Mouse (Mus musculus) heart, embryonic 11.5 days (tissue): ENCODE data around the gene Prep. TPM values are rescaled to one million over a fixed set of nuclear protein-coding genes. Genes with fewer than 3 reads are reported as not detected.

Experiments
- ATAC-seq: fragments of 200-750 bp; cut with Nextera tagmentation; replicated peaks from 2 replicates; pipeline ENCODE4 v1.8.0; 2017; ENCODE audit warnings: moderate library complexity; ENCODE audit not compliant: insufficient number of reproducible peaks, low FRiP score, low TSS enrichment
- H3K27ac ChIP-seq: fragments of 300-500 bp; sonication (generic); 2 replicates; pipeline ENCODE4 v1.5.1; 2014; ENCODE audit warnings: mild to moderate bottlenecking, low read depth, low read length
- H3K27me3 ChIP-seq: fragments of 300-500 bp; sonication (generic); 2 replicates; pipeline ENCODE4 v1.6.1; 2014; ENCODE audit warnings: mild to moderate bottlenecking, low read length, mixed read lengths; ENCODE audit not compliant: control insufficient read depth, insufficient read depth
- H3K36me3 ChIP-seq: fragments of 300-500 bp; sonication (generic); 2 replicates; pipeline ENCODE4 v1.6.1; 2014; ENCODE audit warnings: mild to moderate bottlenecking, low read length, moderate library complexity, mixed read lengths; ENCODE audit not compliant: control insufficient read depth, insufficient read depth
- H3K4me1 ChIP-seq: fragments of 300-500 bp; sonication (generic); 2 replicates; pipeline ENCODE4 v1.6.1; 2014; ENCODE audit warnings: low read length; ENCODE audit not compliant: control insufficient read depth, insufficient read depth
- H3K4me2 ChIP-seq: fragments of 300-500 bp; sonication (generic); 2 replicates; pipeline ENCODE4 v1.6.1; 2014; ENCODE audit warnings: mild to moderate bottlenecking, moderate library complexity
- H3K4me3 ChIP-seq: fragments of 300-500 bp; sonication (generic); 2 replicates; pipeline ENCODE4 v1.5.1; 2014; ENCODE audit warnings: low read depth, low read length
- H3K9ac ChIP-seq: fragments of 300-500 bp; sonication (generic); 2 replicates; pipeline ENCODE4 v1.6.1; 2014; ENCODE audit warnings: mild to moderate bottlenecking, low read depth, low read length, moderate library complexity
- H3K9me3 ChIP-seq: fragments of 300-500 bp; sonication (generic); replicated peaks from 2 replicates; pipeline ENCODE4 v1.6.1; 2016; ENCODE audit warnings: low read length; ENCODE audit not compliant: control insufficient read depth
- WGBS: fragments of 180-500 bp; shearing (Covaris S2); extraction: QIAGEN DNeasy Blood & Tissue Kit; methylation state at CpG from one replicate; pipeline ENCODE4 v1.1.7; 2014; ENCODE audit not compliant: insufficient replicate concordance; 5-methylcytosine and 5-hydroxymethylcytosine counted together
- polyA plus RNA-seq: library from polyadenylated mRNA; unstranded; fragments of >200 nt; fragmentation: Nextera tagmentation; extraction: Ambion mirVana; gene quantifications from 2 replicates; pipeline ENCODE4 v1.2.1, GENCODE M21; 2014

Gene Prep
- polyA plus RNA-seq: 18.9 and 24.0 TPM in 2 replicates

DNA sequence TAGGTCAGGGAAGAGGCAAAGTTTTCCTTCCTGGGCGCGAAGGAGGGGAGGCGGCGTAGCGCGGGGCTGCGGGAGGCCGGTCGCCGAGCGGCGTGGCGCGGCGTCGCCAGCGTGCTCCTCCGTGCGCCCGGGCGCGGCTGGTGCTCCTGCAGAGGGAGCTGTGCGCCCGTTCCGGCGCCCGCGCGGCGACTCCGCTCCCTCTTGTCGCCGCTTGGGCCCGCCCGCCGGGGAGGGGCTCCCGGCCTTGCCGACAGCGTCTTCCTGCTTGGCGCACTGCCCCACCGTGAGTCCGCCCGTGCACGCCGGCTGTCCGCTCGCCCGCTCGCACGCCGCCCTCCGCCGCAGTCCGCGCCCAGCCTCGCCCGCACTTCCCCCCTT, at the start of gene Prep:
Gene Prep, plus strand, starts transcription at position 273 of the 378 bp plus-strand sequence.
- peak within 1 kb of the TSS; percentile 80 for H3K4me2 ChIP-seq
- 0 out of 2 replicates have a peak, but pooled peaks cover under 1% of the 10 kb centered on the region for H3K36me3 ChIP-seq
- no peaks in the 10 kb centered on the region for H3K27me3 ChIP-seq
- peak within 1 kb of the TSS; percentile 90 for H3K9ac ChIP-seq
- H3K4me3 ChIP-seq: peak within 1 kb of the TSS; percentile 99
- peak within 1 kb of the TSS; percentile 80 for H3K27ac ChIP-seq
- under 1% methylated on average over 51 of the region's 57 CpGs for WGBS
- no peaks in the 10 kb centered on the region for H3K9me3 ChIP-seq
- ATAC-seq: peak; percentile 90
- peaks cover 21% of the 10 kb centered on the region for H3K4me1 ChIP-seq

DNA sequence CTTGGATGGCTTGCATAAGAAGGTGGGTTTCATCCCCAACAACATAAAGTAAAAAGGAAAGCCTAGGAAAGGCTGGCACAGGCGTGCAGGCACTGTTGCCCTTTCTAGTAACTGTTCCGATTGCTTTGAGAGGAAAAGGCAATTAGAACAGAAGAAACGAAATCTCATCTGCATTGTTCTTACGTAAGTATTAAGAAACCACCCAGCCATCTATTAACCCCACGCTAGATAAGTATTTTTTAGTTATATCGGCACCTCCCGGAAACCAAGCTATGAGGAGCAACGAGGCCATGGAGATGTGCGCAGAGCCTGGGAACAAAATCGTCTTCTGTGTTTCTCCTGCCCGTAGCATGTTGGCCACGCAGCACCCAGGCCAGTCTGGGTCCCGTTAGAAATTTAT, 49.7 kb upstream of the Prep start:
- 89% methylated on average over 13 of the region's 13 CpGs for WGBS
- no peak for ATAC-seq

DNA sequence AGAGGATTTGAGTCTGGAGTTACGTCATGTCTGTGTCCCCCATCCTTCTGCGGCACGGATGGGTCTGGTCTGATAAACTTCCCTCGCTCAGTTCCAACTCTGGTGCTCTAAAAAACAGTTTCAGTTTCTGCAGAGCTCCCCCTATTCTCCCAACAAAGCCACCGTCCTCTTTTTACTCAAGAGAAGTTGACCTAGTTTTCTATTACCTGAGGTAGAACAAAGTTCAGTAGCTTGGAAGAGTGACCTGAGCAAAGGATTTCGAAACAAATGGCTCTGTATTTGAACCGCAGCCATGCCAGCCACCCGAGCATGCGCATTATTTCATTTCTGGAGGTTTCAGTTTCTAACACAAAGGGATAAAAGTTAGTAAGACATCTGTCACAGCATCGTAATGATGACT, 49.2 kb upstream of the Prep start:
- Histone ChIP-seq H3K27ac (no peak overlapping the region), H3K36me3 (no peaks in the 10 kb centered on the region), H3K9me3 (no peaks in the 10 kb centered on the region), H3K4me1 (no peaks in the 10 kb centered on the region), H3K9ac (no peak overlapping the region), H3K4me3 (no peak overlapping the region), H3K4me2 (no peak overlapping the region), H3K27me3 (no peaks in the 10 kb centered on the region)
- no peak for ATAC-seq
- 87% methylated on average over 10 of the region's 10 CpGs for WGBS

More for the DNA sequence above, 49.7 kb upstream of the Prep start:
- Histone ChIP-seq H3K4me1 (no peaks in the 10 kb centered on the region), H3K27me3 (no peaks in the 10 kb centered on the region), H3K9me3 (no peaks in the 10 kb centered on the region), H3K4me3 (no peak overlapping the region), H3K9ac (no peak overlapping the region), H3K4me2 (no peak overlapping the region), H3K27ac (no peak overlapping the region), H3K36me3 (no peaks in the 10 kb centered on the region)

DNA sequence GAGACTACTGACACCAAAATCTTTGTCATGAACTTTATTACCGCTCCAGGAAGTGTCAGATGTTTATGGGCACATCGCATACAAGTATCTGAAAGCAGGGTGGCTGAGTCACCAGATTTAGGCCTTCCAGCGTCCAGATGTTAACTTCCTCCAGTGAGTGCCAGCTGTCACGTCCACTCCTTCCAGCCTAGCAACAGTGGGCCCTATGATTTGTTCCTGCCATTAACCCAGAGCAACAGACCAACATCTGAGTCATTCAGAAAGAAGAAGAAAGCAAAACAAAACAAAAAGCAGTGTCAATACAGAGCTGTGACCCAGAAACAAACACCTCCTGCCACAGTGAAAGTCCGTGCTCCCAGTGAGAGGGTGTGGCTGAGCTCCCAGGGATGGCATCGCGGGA, 47.6 kb upstream of the Prep start:
- no peaks in the 10 kb centered on the region for H3K9me3 ChIP-seq
- H3K4me3 ChIP-seq: no peak overlapping the region
- 61% methylated on average over 7 of the region's 7 CpGs for WGBS
- H3K27me3 ChIP-seq: no peaks in the 10 kb centered on the region
- no peak overlapping the region for H3K27ac ChIP-seq
- H3K4me2 ChIP-seq: no peak overlapping the region
- no peak overlapping the region for H3K9ac ChIP-seq
- no peaks in the 10 kb centered on the region; the same call in 1 of the 2 replicates for H3K4me1 ChIP-seq
- H3K36me3 ChIP-seq: no peaks in the 10 kb centered on the region
- ATAC-seq: no peak

DNA sequence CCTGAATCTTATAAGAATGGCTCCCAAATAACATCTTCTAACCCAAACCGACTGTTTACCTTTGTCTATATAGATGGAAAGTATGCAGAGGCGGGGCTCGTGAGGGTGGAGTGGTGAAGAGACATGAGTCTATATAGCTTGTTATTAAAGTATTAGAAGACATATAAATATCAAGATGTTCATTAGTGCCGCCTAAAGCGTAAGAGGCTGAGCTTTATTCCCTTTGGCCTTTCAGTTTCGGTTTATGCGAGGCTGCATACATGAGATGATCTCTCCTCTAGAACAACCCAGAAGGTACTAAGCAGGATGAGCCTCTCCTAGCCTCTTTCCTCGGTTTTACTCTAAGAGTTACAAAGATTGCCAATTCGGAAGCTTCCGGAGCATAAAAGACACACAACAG, 47.2 kb upstream of the Prep start:
- no peaks in the 10 kb centered on the region for H3K27me3 ChIP-seq
- no peak overlapping the region for H3K4me3 ChIP-seq
- WGBS: 82% methylated on average over 10 of the region's 10 CpGs
- ATAC-seq: no peak
- H3K9ac ChIP-seq: no peak overlapping the region
- H3K4me2 ChIP-seq: no peak overlapping the region
- no peaks in the 10 kb centered on the region; the same call in 1 of the 2 replicates for H3K4me1 ChIP-seq
- H3K36me3 ChIP-seq: no peaks in the 10 kb centered on the region
- no peaks in the 10 kb centered on the region for H3K9me3 ChIP-seq
- no peak overlapping the region for H3K27ac ChIP-seq

DNA sequence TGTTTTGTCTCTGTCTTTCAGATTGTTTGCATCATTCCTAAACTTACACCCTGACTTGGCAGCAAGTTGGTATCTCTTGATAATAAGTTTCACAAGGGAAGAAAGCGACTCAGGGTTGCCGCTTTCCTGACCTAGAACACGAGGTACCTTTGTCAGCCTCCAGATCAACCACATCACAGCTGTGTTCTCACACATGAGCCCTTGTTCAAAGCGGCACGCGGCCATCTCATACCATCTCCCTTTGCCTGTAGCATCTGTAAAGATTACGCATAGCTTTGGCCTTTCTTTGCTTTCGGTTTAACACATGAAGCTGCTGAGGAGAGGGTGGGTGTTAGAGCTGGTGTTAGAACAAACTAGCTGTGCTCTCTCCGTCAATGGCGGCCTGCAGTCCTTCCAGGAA, 46.7 kb upstream of the Prep start:
- no peak overlapping the region for H3K4me3 ChIP-seq
- 83% methylated on average over 10 of the region's 10 CpGs for whole genome bisulfite sequencing
- no peaks in the 10 kb centered on the region for H3K9me3 ChIP-seq
- H3K36me3 ChIP-seq: no peaks in the 10 kb centered on the region
- H3K4me1 ChIP-seq: no peaks in the 10 kb centered on the region; the same call in 1 of the 2 replicates
- H3K27me3 ChIP-seq: no peaks in the 10 kb centered on the region
- no peak for ATAC-seq
- no peak overlapping the region for H3K9ac ChIP-seq
- no peak overlapping the region for H3K4me2 ChIP-seq
- no peak overlapping the region for H3K27ac ChIP-seq

DNA sequence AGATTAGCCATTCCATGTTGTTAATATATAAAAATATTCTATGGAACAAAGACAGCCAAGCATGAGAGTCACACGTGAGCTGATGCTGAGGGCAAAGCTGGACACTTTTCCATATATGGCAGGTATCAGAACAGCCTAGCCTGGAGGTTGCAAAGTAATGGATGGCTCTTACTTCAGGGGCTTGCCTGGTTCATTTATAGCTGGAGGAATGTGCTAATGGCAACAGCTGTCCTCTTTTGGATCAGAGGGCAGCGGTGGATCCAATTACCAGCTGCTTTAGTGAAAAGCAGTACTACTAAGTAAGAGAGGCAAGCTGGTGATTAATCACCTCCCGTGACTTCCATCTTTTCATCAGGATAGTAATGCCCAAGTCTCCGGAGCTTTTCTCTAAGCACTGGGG, 41.8 kb upstream of the Prep start:
- Histone ChIP-seq H3K9ac (no peak overlapping the region), H3K9me3 (no peaks in the 10 kb centered on the region), H3K27ac (no peak overlapping the region), H3K4me2 (no peak overlapping the region), H3K4me1 (no peaks in the 10 kb centered on the region; the same call in 1 of the 2 replicates), H3K4me3 (no peak overlapping the region), H3K36me3 (no peaks in the 10 kb centered on the region), H3K27me3 (no peaks in the 10 kb centered on the region)
- 37% methylated on average over 4 of the region's 4 CpGs for WGBS
- ATAC-seq: no peak

DNA sequence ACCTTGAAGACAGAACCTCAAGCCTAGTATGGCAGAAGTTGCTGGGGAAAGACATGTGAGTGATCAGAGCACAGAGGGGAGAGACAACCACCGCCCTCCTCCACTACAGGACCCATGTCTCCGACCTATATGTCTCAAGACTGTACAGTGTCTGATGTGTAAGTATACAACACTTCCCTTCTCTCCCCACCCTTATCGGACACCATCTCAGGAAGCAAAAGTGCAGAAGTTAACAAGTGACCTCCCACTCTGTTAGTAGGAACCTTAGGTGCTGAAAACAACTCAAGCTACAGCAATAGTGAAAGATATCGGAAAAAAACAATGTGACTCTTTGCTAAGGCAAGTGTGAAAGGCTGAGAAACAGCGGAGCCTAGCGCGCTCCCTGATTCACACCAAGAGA, 40.1 kb upstream of the Prep start:
- WGBS: 82% methylated on average over 7 of the region's 7 CpGs
- Histone ChIP-seq H3K36me3 (no peaks in the 10 kb centered on the region), H3K27ac (no peak overlapping the region), H3K9me3 (no peaks in the 10 kb centered on the region), H3K27me3 (no peaks in the 10 kb centered on the region), H3K9ac (no peak overlapping the region), H3K4me1 (no peaks in the 10 kb centered on the region; the same call in 1 of the 2 replicates), H3K4me3 (no peak overlapping the region), H3K4me2 (no peak overlapping the region)
- ATAC-seq: no peak

DNA sequence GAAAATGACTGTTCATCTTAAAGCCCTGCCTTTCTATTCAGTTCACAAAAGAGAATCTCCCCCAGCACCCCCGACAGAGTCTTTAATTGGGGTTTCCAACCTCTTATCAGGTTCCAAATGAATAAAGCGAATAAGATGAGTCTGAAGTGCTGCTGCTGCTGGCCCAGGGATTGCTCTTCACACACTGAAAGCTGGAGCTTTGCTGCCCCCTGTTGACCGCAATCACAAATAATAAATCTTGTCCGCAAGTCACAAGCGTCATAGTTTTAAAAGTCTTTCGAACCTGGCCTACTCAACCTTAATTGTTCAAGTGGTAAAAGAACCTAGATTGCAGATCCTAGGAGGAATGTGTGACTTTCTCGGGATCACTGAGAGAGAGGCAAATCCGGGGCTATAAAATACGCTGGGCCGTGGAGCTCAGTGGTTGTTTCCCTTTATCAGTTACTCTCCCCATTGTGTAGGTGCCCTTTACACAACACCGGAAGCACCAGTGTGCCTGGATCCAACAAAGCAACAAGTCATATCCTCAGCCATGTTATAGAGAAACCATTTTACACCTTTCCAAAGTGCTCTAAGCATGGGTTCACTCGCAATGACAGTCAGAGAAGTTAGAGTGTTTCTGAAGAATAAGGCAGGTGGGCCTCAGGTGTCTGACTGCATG, 21.6 kb upstream of the Prep start:
- H3K4me1 ChIP-seq: peaks cover 10% of the 10 kb centered on the region
- H3K9ac ChIP-seq: no peak overlapping the region
- no peaks in the 10 kb centered on the region for H3K9me3 ChIP-seq
- ATAC-seq: no peak
- no peak overlapping the region for H3K4me3 ChIP-seq
- H3K4me2 ChIP-seq: peak overlapping the region; percentile 20; the same call in 1 of the 2 replicates
- no peaks in the 10 kb centered on the region for H3K36me3 ChIP-seq
- WGBS: 26% methylated on average over 12 of the region's 12 CpGs
- H3K27me3 ChIP-seq: peaks cover 13% of the 10 kb centered on the region
- H3K27ac ChIP-seq: no peak overlapping the region
